Mouse (Mus musculus): Measurements from ENCODE around the gene Agbl4.

DNA sequence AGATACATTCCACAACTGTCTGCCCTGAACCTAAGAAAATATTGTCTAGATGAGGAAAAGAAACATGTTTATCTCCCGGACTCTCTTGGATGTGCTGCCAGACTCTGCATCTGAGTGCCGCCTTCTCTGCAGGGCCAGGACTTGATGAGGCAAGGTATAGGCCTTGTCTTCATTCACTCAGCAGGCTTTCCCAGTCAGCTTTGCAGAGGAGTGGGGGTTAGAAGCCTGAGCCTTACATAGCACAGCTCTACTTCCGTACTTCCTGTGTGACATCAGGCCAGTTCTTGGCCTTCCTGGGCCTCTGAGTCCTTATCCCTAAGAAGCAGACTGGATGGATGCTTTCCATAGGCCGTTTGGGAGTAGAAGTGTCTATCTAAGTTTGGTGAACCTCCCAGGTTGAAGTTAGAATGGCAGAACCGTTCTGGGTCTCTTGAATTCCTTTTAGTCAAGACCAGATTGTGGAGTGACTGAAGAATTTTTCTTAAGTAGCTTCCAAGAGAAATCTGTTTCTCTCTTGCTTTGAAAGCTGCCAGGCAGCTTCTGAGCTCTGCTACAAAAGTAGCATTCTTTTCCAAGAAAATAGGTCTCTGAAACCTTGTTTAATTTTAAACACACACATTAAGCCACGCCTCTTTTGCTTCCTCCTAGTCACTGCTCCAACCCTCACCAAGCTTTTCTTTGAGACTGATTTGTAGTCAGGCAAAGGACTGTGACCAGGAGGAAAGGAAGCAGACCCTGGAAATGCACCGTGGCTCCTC lies 1052.2 kb downstream of the Agbl4 start:
- TF ChIP-seq GATA1 (IDR thresholded peaks at IDR 0.05; ENCODE audit: borderline replicate concordance, low read length), result no peak
- no peak for TF ChIP-seq FLI1 (IDR thresholded peaks at IDR 0.05; ENCODE audit: low read length)

All from megakaryocyte, embryonic 14.5 days (primary cell).